Mouse (Mus musculus) CH12.LX (cell line): ENCODE measurements around the gene Ddost. TPM values are rescaled to one million over a fixed set of nuclear protein-coding genes. Genes with fewer than 3 reads are reported as not detected.

Experiments
- DNase-seq: peaks from one replicate; pipeline ENCODE4 v3.0.0-alpha.2; 2013; ENCODE audit errors: extremely low read depth
- H3K27ac ChIP-seq: 2 replicates; pipeline ENCODE4 v1.5.1; 2012; ENCODE audit warnings: low read depth, mild to moderate bottlenecking, control low read depth, moderate library complexity; ENCODE audit not compliant: insufficient read depth
- H3K27me3 ChIP-seq: replicated peaks from 2 replicates; pipeline ENCODE3; 2012; ENCODE audit warnings: inconsistent platforms
- H3K36me3 ChIP-seq, 2 experiments: replicated peaks in 1 of 2; 2 replicates each; pipeline versions ENCODE3 to v1.6.1; 2012; ENCODE audit warnings: inconsistent platforms in 1 of 2, low read length in 1 of 2, mild to moderate bottlenecking in 1 of 2, mixed read lengths in 1 of 2, moderate library complexity in 1 of 2; ENCODE audit not compliant: control insufficient read depth in 1 of 2, insufficient read depth in 1 of 2
- H3K4me1 ChIP-seq, 2 experiments: 2 replicates each; pipeline ENCODE4 v1.6.1; 2012; ENCODE audit warnings: inconsistent platforms in 1 of 2, moderate library complexity in 1 of 2; ENCODE audit not compliant: insufficient read depth in 2 of 2, control insufficient read depth in 1 of 2
- H3K4me2 ChIP-seq: 2 replicates; pipeline ENCODE4 v1.6.1; 2012; ENCODE audit warnings: low read depth, mild to moderate bottlenecking, control low read depth; ENCODE audit not compliant: poor library complexity, insufficient read depth, severe bottlenecking
- H3K4me3 ChIP-seq, 3 experiments: fragments of 150-350 bp in 1 of 3; sonication (generic) in 1 of 3; replicated peaks in 1 of 3; 2 replicates each; pipeline versions ENCODE3 to v1.5.1; 2011 to 2012; ENCODE audit warnings: low read depth in 2 of 3, low read length in 2 of 3, mild to moderate bottlenecking in 2 of 3, moderate library complexity in 2 of 3, control low read depth in 1 of 3, improper control_type of control experiment in 1 of 3, inconsistent platforms in 1 of 3, mixed read lengths in 1 of 3; ENCODE audit not compliant: poor library complexity in 1 of 3
- H3K79me2 ChIP-seq: replicated peaks from 2 replicates; pipeline ENCODE4 v1.6.1; 2012; ENCODE audit warnings: mild to moderate bottlenecking, moderate library complexity; ENCODE audit not compliant: control insufficient read depth, poor library complexity, insufficient read depth, severe bottlenecking; ENCODE audit errors: extremely low read depth
- H3K9ac ChIP-seq: 2 replicates; pipeline ENCODE4 v1.6.1; 2012; ENCODE audit warnings: low read depth, mild to moderate bottlenecking, control low read depth, moderate library complexity; ENCODE audit not compliant: insufficient read depth
- H3K9me3 ChIP-seq: replicated peaks from 2 replicates; pipeline ENCODE3; 2012; ENCODE audit warnings: low read length, inconsistent platforms, mixed read lengths
- BHLHE40 ChIP-seq: IDR thresholded peaks from 2 replicates; pipeline ENCODE4 v1.6.1; 2011; ENCODE audit warnings: mild to moderate bottlenecking, low read depth, low read length, improper control_type of control experiment
- CHD1 ChIP-seq: IDR thresholded peaks from 2 replicates; pipeline ENCODE4 v1.6.1; 2012; ENCODE audit warnings: low read depth, low read length, improper control_type of control experiment, inconsistent platforms
- CHD2 ChIP-seq: IDR thresholded peaks from 2 replicates; pipeline ENCODE4 v1.6.1; 2011; ENCODE audit warnings: low read length, improper control_type of control experiment
- CTCF ChIP-seq, 2 experiments: IDR thresholded peaks in 1 of 2; conservative IDR thresholded peaks in 1 of 2; 2 replicates each; pipeline ENCODE4 v1.5.1; 2011 to 2012; ENCODE audit warnings: low read depth in 2 of 2, low read length in 2 of 2, improper control_type of control experiment in 1 of 2, inconsistent platforms in 1 of 2, mild to moderate bottlenecking in 1 of 2, moderate library complexity in 1 of 2
- E2F4 ChIP-seq: IDR thresholded peaks from 2 replicates; pipeline ENCODE4 v1.6.1; 2011; ENCODE audit warnings: low read depth, low read length, improper control_type of control experiment; ENCODE audit not compliant: insufficient replicate concordance
- ELF1 ChIP-seq: IDR thresholded peaks from 2 replicates; pipeline ENCODE4 v1.6.1; 2014; ENCODE audit warnings: low read depth, mild to moderate bottlenecking, inconsistent platforms, low read length, improper control_type of control experiment
- EP300 ChIP-seq: IDR thresholded peaks from 2 replicates; pipeline ENCODE4 v1.6.1; 2011; ENCODE audit warnings: low read length, improper control_type of control experiment
- ETS1 ChIP-seq: conservative IDR thresholded peaks from 2 replicates; pipeline ENCODE4 v1.6.1; 2012; ENCODE audit warnings: low read depth, mild to moderate bottlenecking, inconsistent platforms, low read length, improper control_type of control experiment, moderate library complexity
- GABPA ChIP-seq: IDR thresholded peaks from 2 replicates; pipeline ENCODE4 v1.6.1; 2012; ENCODE audit warnings: low read depth, low read length, improper control_type of control experiment, inconsistent platforms; ENCODE audit not compliant: insufficient replicate concordance
- HCFC1 ChIP-seq: IDR thresholded peaks from 2 replicates; pipeline ENCODE4 v1.6.1; 2012; ENCODE audit warnings: low read depth, mild to moderate bottlenecking, inconsistent platforms, low read length, improper control_type of control experiment
- IRF4 ChIP-seq: IDR thresholded peaks from 2 replicates; pipeline ENCODE4 v1.6.1; 2014; ENCODE audit warnings: low read depth, mild to moderate bottlenecking, inconsistent platforms, low read length, improper control_type of control experiment
- JUN ChIP-seq: IDR thresholded peaks from 2 replicates; pipeline ENCODE4 v1.6.1; 2011; ENCODE audit warnings: low read depth, mild to moderate bottlenecking, low read length, improper control_type of control experiment, moderate library complexity; ENCODE audit not compliant: insufficient read depth
- JUND ChIP-seq: conservative IDR thresholded peaks from 2 replicates; pipeline ENCODE4 v1.6.1; 2011; ENCODE audit warnings: low read depth, low read length, improper control_type of control experiment
- KAT2A ChIP-seq: IDR thresholded peaks from 2 replicates; pipeline ENCODE4 v1.6.1; 2012; ENCODE audit warnings: low read length, improper control_type of control experiment, inconsistent platforms; ENCODE audit not compliant: insufficient replicate concordance
- MAFK ChIP-seq: IDR thresholded peaks from 2 replicates; pipeline ENCODE4 v1.6.1; 2011; ENCODE audit warnings: low read length, improper control_type of control experiment; ENCODE audit not compliant: insufficient replicate concordance
- MAX ChIP-seq: IDR thresholded peaks from 2 replicates; pipeline ENCODE4 v1.6.1; 2011; ENCODE audit warnings: low read length, improper control_type of control experiment
- MAZ ChIP-seq: IDR thresholded peaks from 2 replicates; pipeline ENCODE4 v1.6.1; 2012; ENCODE audit warnings: low read depth, mild to moderate bottlenecking, inconsistent platforms, low read length, improper control_type of control experiment, moderate library complexity
- MEF2A ChIP-seq: IDR thresholded peaks from 2 replicates; pipeline ENCODE4 v1.6.1; 2014; ENCODE audit warnings: low read depth, mild to moderate bottlenecking, inconsistent platforms, low read length, improper control_type of control experiment, borderline replicate concordance
- MXI1 ChIP-seq: IDR thresholded peaks from 2 replicates; pipeline ENCODE4 v1.6.1; 2011; ENCODE audit warnings: mild to moderate bottlenecking, low read depth, low read length, improper control_type of control experiment
- MYC ChIP-seq: IDR thresholded peaks from 2 replicates; pipeline ENCODE4 v1.6.1; 2011; ENCODE audit warnings: low read depth, mild to moderate bottlenecking, improper control_type of control experiment, low read length
- NELFE ChIP-seq: IDR thresholded peaks from 2 replicates; pipeline ENCODE4 v1.6.1; 2011; ENCODE audit warnings: low read depth, low read length, improper control_type of control experiment
- NRF1 ChIP-seq: IDR thresholded peaks from 2 replicates; pipeline ENCODE4 v1.6.1; 2014; ENCODE audit warnings: low read depth, mild to moderate bottlenecking, inconsistent platforms, low read length, improper control_type of control experiment, moderate library complexity
- PAX5 ChIP-seq: IDR thresholded peaks from 2 replicates; pipeline ENCODE4 v1.6.1; 2012; ENCODE audit warnings: low read length, inconsistent platforms, mixed read lengths
- POLR2A ChIP-seq: IDR thresholded peaks from 2 replicates; pipeline ENCODE4 v1.6.1; 2011; ENCODE audit warnings: low read depth, mild to moderate bottlenecking, improper control_type of control experiment, low read length
- POLR2AphosphoS2 ChIP-seq: IDR thresholded peaks from 2 replicates; pipeline ENCODE4 v1.6.1; 2011; ENCODE audit warnings: low read depth, low read length, improper control_type of control experiment
- RAD21 ChIP-seq: IDR thresholded peaks from 2 replicates; pipeline ENCODE4 v1.6.1; 2011; ENCODE audit warnings: low read depth, mild to moderate bottlenecking, low read length, improper control_type of control experiment, moderate library complexity
- RCOR1 ChIP-seq: conservative IDR thresholded peaks from 2 replicates; pipeline ENCODE4 v1.6.1; 2012; ENCODE audit warnings: low read depth, mild to moderate bottlenecking, inconsistent platforms, low read length, improper control_type of control experiment
- SIN3A ChIP-seq: IDR thresholded peaks from 2 replicates; pipeline ENCODE4 v1.6.1; 2012; ENCODE audit warnings: low read length, improper control_type of control experiment, inconsistent platforms
- SMC3 ChIP-seq: IDR thresholded peaks from 2 replicates; pipeline ENCODE4 v1.6.1; 2011; ENCODE audit warnings: low read depth, low read length, improper control_type of control experiment
- TBP ChIP-seq: conservative IDR thresholded peaks from 2 replicates; pipeline ENCODE4 v1.6.1; 2011; ENCODE audit warnings: low read depth, low read length, improper control_type of control experiment
- TCF12 ChIP-seq: IDR thresholded peaks from 2 replicates; pipeline ENCODE4 v1.6.1; 2014; ENCODE audit warnings: low read depth, mild to moderate bottlenecking, inconsistent platforms, low read length, improper control_type of control experiment
- UBTF ChIP-seq: IDR thresholded peaks from 2 replicates; pipeline ENCODE4 v1.6.1; 2012; ENCODE audit warnings: low read depth, mild to moderate bottlenecking, inconsistent platforms, low read length, improper control_type of control experiment, moderate library complexity
- USF1 ChIP-seq: IDR thresholded peaks from 2 replicates; pipeline ENCODE4 v1.6.1; 2014; ENCODE audit warnings: low read depth, mild to moderate bottlenecking, inconsistent platforms, low read length, improper control_type of control experiment
- USF2 ChIP-seq: conservative IDR thresholded peaks from 2 replicates; pipeline ENCODE4 v1.6.1; 2011; ENCODE audit warnings: low read depth, low read length, improper control_type of control experiment
- ZC3H11A ChIP-seq: IDR thresholded peaks from 2 replicates; pipeline ENCODE4 v1.6.1; 2012; ENCODE audit warnings: low read depth, mild to moderate bottlenecking, inconsistent platforms, low read length, improper control_type of control experiment
- ZKSCAN1 ChIP-seq: IDR thresholded peaks from 2 replicates; pipeline ENCODE4 v1.6.1; 2012; ENCODE audit warnings: low read depth, inconsistent platforms, low read length, improper control_type of control experiment, borderline replicate concordance
- ZMIZ1 ChIP-seq: IDR thresholded peaks from 2 replicates; pipeline ENCODE4 v1.6.1; 2012; ENCODE audit warnings: low read depth, mild to moderate bottlenecking, inconsistent platforms, low read length, improper control_type of control experiment
- ZNF384 ChIP-seq: IDR thresholded peaks from 2 replicates; pipeline ENCODE4 v1.6.1; 2012; ENCODE audit warnings: low read depth, low read length, improper control_type of control experiment, inconsistent platforms
- dilution Hi-C: fragments of 300-500 bp; cut with MboI; formaldehyde crosslinking; loops from 2 replicates; pipeline ENCODE4 v1.14.3; 2020; ENCODE audit warnings: low sequenced_read_pairs; ENCODE audit not compliant: extremely low pct_unique_long_range_greater_than_20kb, extremely low pct_ligation_motif_present
- in situ Hi-C: fragments of 300-500 bp; cut with MboI; formaldehyde crosslinking; loops from 3 replicates; pipeline ENCODE4 v1.14.3; 2019; ENCODE audit warnings: low sequenced_read_pairs, low pct_ligation_motif_present, low pct_unique_long_range_greater_than_20kb, mixed read lengths
- polyA plus RNA-seq: library from polyadenylated mRNA; unstranded; fragments of >175 nt; gene quantifications from 2 replicates; pipeline ENCODE4 v1.2.1, GENCODE M21; 2012; ENCODE audit warnings: low read depth; ENCODE audit not compliant: insufficient read length
- total RNA-seq, 2 experiments: library from RNA; depleted of rRNA; stranded (reverse); fragments of 300-350 nt in 1 of 2; fragments of >200 nt in 1 of 2; gene quantifications; 2 replicates each; pipeline ENCODE4 v1.2.3; 2012 to 2014

Ddost gene
- total RNA-seq (2012; rRNA removed) = 163 and 184 TPM in 2 replicates
- total RNA-seq (2014; rRNA removed) = 153 and 164 TPM in 2 replicates
- polyA plus RNA-seq = 174 and 186 TPM in 2 replicates

- Histone ChIP-seq H3K4me2 (peak within 1 kb of the TSS; percentile 81), H3K79me2 (peaks cover 21% of the 10 kb centered on the region), H3K9ac (peak within 1 kb of the TSS; percentile 86), H3K4me1 (peaks cover 4 to 35% of the 10 kb centered on the region in 2 experiments), H3K9me3 (peaks cover 5% of the 10 kb centered on the region), H3K27me3 (no peaks in the 10 kb centered on the region), H3K4me3 (peak within 1 kb of the TSS; percentile 75 to 100 (median 94)), H3K27ac (0 out of 2 replicates have a peak within 1 kb of the TSS, but pooled peaks have one; percentile 18), H3K36me3 (peaks cover 21 to 36% of the 10 kb centered on the region in 2 experiments)
- TF ChIP-seq BHLHE40 (peak; percentile 30; the same call in 1 of the 2 replicates), E2F4 (0 out of 2 replicates have a peak, but pooled peaks have one; percentile 78), ZNF384 (no peak), CHD2 (peak; percentile 85), ZMIZ1 (peak; percentile 69; the same call in 1 of the 2 replicates), JUND (no peak), SIN3A (peak; percentile 91), USF1 (no peak), SMC3 (no peak), EP300 (no peak), RAD21 (no peak), ZC3H11A (no peak), RCOR1 (peak; percentile 36; the same call in 1 of the 2 replicates), MEF2A (peak; percentile 73), UBTF (peak; percentile 70), JUN (no peak), POLR2AphosphoS2 (peak; percentile 63; the same call in 1 of the 2 replicates), ELF1 (peak; percentile 86), MAFK (no peak), GABPA (no peak; the same call in 1 of the 2 replicates), MAZ (peak; percentile 87), MXI1 (peak; percentile 80), USF2 (no peak), CHD1 (no peak), NELFE (peak; percentile 75), MAX (peak; percentile 93), POLR2A (peak; percentile 94), ETS1 (no peak), MYC (peak; percentile 76; the same call in 1 of the 2 replicates), IRF4 (peak; percentile 76; the same call in 1 of the 2 replicates), KAT2A (peak; percentile 87; the same call in 1 of the 2 replicates), TCF12 (peak; percentile 79), CTCF (conservative IDR thresholded peaks at IDR 0.05 in 1 of 2, IDR thresholded peaks at IDR 0.05 in 1 of 2; ENCODE audit: low read depth in 2 of 2, low read length in 2 of 2) (no peak), HCFC1 (peak; percentile 97), TBP (no peak; the same call in 1 of the 2 replicates), PAX5 (no peak), NRF1 (peak; percentile 55), ZKSCAN1 (no peak)
- DNase-seq = peak; percentile 99
- dilution Hi-C loops = no loop called here
- in situ Hi-C loops = loop anchor here (25.0 kb wide), 1 partner anchor 342 kb away; no protein-coding TSS in a partner anchor
Measured at GRCm38 (mm10) chr4:138304340-138305104, at the start of gene Ddost. TSS of gene Ddost (plus strand) at chr4:138304730.
